Mouse (Mus musculus): ENCODE data around the gene Gm45021.

Gene Gm45021

DNA sequence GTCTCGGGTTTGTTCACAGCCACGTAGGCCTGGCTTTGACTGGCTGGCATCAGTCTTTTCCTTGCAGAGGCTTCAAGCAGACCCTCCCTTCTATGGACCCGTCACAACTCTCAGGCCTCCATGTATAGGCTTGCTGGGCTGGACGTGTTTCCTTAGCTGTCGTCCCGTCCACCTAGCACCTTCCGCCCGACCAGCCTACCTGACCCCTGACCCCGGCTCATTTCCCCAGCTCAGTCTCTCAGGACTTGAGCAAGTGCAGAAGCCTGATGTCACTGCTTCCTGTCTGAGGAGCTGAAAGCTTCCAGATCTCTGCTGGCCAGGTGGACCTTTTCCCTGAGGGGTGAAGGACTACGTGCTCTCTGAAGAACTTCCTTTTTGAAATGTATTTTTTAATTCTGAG, 16.1 kb upstream of the Gm45021 start:
- no peak for DNase-seq

DNA sequence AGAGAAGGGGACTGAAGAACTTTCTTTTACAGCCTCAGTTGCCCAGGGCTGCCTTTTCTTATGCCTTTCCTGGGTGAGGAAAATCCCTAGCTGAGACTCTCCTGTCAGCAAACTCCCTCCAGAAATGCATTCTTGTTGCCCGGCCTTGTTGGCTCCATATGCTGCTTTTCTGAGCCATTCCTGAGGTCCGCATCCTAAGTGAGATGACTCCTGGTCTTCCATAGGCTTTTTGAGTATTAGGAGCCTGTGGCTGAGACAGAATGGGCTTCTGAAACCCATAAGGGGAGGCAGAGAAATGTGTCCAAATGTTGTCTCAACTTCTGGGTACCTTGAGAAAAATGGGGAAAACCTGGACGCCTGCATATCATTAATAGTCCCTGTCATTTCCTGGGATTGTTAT, 15.4 kb upstream of the Gm45021 start:
- no peak for DNase-seq

DNA sequence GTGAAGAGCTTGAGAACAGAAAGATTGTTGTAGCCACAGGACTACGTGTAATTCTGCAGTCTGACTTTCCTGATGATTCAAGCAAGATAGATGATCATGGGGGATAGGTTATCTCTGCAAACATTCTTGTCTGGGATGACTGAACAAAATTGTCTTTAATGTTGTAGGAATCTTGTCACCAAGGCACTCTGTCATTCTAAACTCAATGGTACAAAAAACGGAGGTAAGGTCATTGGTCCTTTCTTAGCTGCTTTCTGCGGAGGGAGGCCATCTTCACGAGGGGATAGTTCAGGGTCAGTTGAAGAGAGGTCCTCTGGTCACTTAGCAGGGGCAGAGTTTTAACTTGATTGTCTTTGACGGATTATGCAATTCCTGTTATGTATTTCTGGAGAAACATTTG, 10.7 kb upstream of the Gm45021 start:
- DNase-seq: no peak

DNA sequence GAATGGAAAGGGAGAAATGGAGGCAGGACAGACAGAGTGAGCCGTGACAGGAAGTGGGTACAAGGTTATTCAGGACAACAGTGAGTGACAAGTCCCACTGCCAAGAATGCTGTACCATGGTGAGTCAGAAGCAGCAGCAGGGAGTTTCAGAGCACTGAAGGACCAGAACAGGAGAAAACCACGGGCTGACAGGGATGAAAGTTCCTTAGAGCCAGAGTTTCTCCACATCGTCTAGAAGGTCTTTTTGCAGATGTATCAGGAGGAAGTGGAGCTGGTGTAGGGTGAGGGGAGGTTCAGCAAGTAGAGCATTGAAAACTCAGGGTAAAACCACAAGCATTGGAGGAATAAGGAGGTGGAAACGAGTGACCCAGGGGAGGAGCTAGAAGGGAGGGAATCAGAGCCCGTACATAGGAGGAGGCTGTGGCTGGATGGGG, 10.2 kb upstream of the Gm45021 start:
- no peak for DNase-seq

DNA sequence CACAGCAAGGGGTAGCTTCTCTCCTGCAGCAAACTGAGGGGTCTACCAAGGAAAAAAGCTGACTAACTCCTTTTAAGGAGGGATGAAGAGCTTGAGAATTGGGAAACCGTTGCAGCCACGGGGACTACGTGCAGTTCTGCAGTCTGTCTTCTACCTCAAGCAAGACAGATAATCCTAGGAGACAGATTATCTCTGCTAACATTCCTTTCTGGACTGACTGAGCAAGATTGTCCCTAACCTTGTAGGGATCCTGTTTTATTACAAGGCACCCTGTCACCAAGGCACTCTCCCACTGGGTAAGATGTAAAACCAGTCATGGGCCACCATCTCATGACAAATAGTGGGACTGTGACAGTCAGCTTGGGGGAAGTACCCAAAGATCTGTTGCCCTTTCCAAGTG, 8.2 kb upstream of the Gm45021 start:
- no peak for DNase-seq

- no peak for DNase-seq
Observed at GRCm38 (mm10) chr6:48582037-48582436, 7.4 kb upstream of the Gm45021 start.

DNA sequence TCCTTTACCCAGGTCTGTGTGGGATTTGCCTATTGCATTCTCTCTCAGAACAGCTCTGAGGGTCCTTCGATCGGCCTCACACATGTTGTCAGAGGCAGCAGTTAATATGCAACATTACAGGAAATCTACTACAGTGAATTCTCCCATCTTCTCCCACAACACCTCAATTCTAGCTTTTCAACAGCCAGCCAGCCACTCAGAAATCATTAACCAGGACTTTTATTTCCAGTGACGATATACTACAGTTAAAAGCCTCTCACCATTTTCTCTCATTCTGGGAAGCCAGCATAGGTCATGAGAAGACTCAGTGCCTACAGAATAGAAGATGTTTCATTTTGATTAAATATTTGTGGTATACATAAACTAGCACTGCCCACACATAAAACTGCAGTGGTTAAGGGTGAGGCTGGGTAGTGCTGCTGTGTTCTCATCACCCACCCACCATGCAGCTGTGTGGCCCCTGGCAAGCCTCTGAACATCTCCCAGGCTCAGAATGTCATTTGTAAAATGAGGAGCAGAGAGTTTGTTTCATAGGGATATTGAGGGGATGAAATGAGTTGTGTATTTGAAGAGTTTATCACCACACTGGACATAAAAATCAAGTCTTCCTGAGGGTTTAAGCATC, 1.9 kb downstream of the Gm45021 start:
- no peak for DNase-seq

GRCm38 (mm10) chr6:48591871-48592270, 2.5 kb downstream of the Gm45021 start:
- DNase-seq: no peak

GRCm38 (mm10) chr6:48593158-48594042, 4.0 kb downstream of the Gm45021 start, which contains the start of the genes Repin1 and Gm44965:
TSS of gene Repin1 (plus strand) at chr6:48593883.
TSS of gene Gm44965 (plus strand) at chr6:48593941.
- peak; percentile 97 for DNase-seq

DNA sequence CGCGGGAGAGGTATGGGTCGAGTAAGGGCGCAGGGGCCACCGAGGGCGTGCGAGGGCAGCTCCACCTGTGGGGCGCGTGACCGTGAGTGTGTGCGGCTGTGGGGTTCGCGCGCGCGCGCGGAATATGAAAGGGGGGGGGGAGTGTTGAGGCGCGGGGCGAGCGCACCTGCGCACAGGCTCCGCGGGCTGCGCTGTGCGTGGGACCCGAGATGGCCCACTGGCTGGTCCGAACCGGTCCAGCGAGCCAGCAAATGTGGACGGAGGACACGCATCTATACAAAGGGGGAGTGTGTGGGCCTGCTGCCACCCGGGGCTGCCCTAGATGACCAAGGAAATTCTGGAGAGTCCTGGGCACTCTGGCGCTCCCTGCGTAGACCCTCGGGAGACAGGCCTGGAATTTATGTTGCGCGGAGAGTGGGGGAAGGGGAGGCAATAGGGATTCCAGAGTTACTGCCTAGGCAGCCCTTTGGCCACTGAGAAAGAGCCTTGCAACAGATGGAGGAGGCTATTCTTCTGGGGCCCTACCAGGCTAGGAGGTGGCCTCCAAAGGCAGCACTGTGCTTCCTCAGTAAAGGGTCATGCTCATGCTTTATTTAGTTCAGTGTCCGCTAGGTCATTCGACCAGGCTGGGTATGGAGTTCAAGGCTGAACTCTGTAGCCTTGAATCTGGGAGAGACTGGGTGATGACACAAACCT, 4.8 kb downstream of the Gm45021 start:
- peak; percentile 85 for DNase-seq

- peak; percentile 70 for DNase-seq
Observed at GRCm38 (mm10) chr6:48595278-48595677, 5.9 kb downstream of the Gm45021 start.

DNA sequence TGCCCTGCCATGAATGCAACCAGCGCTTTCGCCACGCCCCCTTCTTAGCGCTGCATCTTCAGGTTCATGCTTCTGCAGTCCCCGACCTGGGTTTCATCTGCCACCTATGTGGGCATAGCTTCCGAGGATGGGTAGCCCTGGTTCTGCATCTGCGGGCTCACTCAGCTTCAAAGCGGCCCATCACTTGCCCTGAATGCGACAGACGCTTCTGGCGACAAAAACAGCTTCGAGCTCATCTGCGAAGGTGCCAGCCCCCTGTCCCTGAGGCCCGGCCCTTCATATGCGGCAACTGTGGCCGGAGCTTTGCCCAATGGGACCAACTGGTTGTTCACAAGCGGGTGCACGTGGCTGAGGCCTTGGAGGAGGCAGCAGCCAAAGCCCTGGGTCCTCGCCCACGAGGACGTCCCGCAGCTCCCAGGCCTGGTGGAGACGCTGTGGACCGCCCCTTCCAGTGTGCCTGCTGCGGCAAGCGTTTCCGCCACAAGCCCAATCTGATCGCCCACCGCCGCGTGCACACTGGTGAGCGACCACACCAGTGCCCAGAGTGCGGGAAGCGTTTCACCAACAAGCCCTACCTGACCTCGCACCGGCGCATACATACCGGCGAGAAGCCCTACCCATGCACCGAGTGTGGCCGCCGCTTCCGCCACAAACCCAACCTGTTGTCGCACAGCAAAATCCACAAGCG, 7.3 kb downstream of the Gm45021 start:
- DNase-seq: peak; percentile 53

- no peak for DNase-seq
Observed at GRCm38 (mm10) chr6:48597233-48597625, 7.8 kb downstream of the Gm45021 start.

GRCm38 (mm10) chr6:48600594-48600993, 11.2 kb downstream of the Gm45021 start:
- DNase-seq: no peak

DNA sequence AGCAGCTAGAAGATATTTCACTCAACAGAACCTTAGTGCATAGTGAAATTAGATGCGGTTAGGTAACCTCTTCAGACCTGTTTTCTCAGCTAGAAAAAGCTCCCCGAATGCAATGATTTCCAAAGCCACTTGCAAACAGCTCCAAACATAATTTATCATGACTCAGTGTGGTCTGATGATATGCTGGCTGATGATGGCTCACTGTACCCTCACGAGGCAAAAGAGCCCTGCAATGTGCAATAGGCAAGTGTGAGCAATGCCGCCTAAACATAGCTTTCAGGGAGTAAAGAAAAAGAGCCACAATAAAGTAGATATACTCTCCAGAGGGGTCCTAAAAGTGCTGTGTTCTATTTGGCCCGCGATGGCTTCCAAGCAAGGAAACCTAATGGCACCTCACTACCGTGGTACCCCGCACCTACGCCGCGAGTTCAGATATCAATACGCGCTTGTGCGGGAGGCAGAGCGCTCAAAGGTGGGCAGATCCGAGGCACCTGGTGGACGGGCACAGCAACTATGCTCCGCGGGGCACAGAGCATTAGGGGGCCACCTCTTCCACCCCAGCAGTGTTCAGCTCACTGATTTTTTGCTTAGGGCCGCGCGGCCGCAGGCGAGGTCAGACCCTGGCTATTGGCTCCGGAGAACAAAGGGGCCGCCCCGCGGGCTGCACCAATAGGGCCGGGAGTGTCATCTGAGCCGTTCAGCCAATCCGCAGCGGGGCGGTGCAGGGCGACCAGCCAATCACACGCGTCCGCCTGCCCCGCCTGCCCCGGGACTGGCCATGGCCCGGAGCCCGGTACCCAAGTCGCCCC, 12.1 kb downstream of the Gm45021 start, which contains the start of gene Zfp775:
TSS of gene Zfp775 (plus strand) at position 793 of the 809 bp plus-strand sequence.
- DNase-seq: peak; percentile 98

GRCm38 (mm10) chr6:48602080-48602741, 12.8 kb downstream of the Gm45021 start:
- DNase-seq: no peak

DNA sequence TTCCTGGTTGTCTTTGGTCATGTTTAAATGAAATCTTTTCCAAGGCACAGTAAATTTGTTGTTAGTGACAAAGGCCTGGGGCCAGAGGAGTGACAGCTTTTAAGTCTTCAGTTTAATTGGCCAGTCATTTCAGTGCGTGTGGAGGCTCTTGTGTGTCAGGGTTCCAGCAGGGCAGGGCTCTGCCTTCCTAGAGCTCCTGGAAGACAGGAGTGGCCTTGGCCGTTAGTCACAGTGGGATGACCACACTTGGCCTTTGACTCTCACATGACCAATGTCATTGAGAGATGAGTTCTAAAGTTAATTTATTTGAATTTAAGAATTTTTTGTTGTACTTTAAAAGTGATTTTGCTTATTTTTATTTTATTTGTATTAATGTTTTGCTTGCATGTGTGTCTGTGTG, 18.7 kb downstream of the Gm45021 start:
- no peak for DNase-seq

DNA sequence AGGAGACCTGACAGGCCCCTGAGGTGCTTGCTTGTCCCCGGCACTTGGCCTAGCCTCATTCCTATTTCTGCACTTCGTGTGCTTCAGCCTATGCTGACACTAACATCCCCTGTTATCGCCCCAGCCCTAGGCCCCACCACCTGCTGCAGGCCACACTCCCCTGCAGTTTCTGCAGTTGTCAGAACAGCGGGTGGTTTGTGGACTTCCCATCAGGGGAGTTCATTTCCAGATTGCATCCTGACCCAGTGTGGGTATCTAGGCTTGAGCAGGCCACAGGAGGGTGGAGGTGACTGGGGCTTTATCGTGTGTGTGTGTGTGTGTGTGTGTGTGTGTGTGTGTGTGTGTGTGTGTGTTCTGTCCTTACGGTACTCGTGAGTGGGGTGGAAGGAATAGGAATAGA, 20.1 kb downstream of the Gm45021 start:
- DNase-seq: peak; percentile 59

DNA sequence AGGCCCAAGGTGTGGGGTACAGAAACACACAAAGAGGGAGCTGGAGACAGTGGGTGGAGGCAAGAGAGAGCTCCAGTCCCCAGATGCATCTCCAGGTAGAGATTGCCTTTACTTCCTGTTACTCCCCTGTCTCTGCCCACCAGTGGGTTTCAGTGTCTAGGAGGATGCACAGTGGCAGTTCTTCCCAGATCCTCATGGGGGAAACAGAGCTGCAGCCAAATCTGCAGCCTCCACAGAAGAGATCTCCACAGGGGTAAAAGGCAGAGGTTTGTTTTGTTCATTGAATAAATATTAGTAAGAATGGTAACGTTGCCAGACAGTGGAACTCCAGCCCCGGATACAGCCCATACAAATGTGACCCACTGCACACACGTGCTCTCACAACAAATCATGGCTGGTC, 21.2 kb downstream of the Gm45021 start:
- DNase-seq: no peak

DNA sequence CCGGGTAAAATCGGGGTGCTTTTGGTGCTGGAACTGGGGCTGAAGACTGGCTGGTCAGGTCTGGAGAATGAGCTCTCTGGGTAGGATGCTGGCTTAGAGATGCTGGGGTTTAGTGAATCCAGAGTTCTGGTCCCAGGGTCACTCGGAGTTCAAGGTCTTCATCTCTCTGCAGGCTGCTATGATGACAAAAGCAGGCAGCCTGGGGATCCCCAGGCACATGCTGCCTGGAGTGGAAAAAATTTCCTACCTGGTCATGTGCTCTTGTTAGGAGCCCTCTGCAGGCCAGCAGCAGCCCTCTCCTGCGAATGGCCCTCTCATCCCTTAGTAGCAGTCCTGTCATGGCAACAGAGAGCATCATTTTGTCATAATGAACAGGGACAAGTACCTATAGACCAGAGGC, 24.1 kb downstream of the Gm45021 start:
- DNase-seq: no peak

DNA sequence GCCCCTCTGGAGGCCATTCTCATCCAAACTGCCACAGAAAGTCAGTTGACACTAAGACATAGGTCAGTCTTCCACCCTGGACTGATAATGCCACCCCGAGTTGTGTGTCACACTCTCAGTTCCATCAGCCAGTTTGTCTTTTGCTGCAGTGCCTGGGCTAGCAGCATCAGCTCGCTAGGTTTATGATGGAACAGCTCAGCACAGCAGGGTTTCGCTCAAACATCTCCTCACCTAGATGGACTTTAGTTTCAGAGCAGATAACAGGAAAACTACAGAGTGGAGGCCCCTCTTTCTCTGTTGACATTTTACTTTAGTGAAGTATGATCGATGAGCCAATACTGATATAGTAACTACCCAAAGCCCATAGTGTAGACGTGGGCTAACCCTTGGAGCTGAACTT, 25.3 kb downstream of the Gm45021 start:
- DNase-seq: no peak

Data from cerebellum, adult 9-11 months (tissue).